In genomic region chr15:86129036-86129435, GRCm38 (mm10) we compare ENCODE assay signal across 20 mouse cellular contexts.
"Had no signal": no experiment of that assay in that cellular context is flagged by ENCODE, and none has a peak within 500 bp of the region (broad histone marks: within the 10 kb centered on the region; RNA-seq: fewer than 3 reads in every experiment).

No protein-coding gene starts in this region.

- H3K9ac ChIP-seq: limb, embryonic 15.5 days; liver, embryonic 14.5 days; liver, postnatal 0 days; lung, embryonic 14.5 days; midbrain, embryonic 12.5 days; neural tube, embryonic 12.5 days had no signal

- H3K27me3 ChIP-seq: limb, embryonic 12.5 days; limb, embryonic 15.5 days; midbrain, embryonic 12.5 days; neural tube, embryonic 12.5 days had no signal

- ATAC-seq: liver, postnatal 0 days; lung, postnatal 0 days; midbrain, embryonic 16.5 days had no signal

- H3K4me2 ChIP-seq: limb, embryonic 12.5 days; limb, embryonic 15.5 days; liver, embryonic 11.5 days; lung, embryonic 14.5 days; midbrain, embryonic 12.5 days; neural tube, embryonic 12.5 days had no signal

- H3K9me3 ChIP-seq: limb, embryonic 12.5 days; limb, embryonic 15.5 days; midbrain, embryonic 12.5 days; neural tube, embryonic 12.5 days had no signal

- H3K4me1 ChIP-seq: limb, embryonic 12.5 days; limb, embryonic 15.5 days had no signal

- DNase-seq: kidney, adult 9 months; kidney, postnatal 14 days; kidney, postnatal 4 days; left cerebral cortex, postnatal 4 days; liver, postnatal 0 days; lung, embryonic 14.5 days; right cerebral cortex, adult 18-20 months; right cerebral cortex, postnatal 25 days; spleen, adult 18-20 months; thymus, adult 18-20 months; thymus, postnatal 36 days had no signal

- H3K4me3 ChIP-seq: limb, embryonic 12.5 days; limb, embryonic 15.5 days; midbrain, embryonic 12.5 days; neural tube, embryonic 12.5 days had no signal

- H3K27ac ChIP-seq: limb, embryonic 12.5 days; limb, embryonic 15.5 days; liver, embryonic 14.5 days; macrophage; midbrain, embryonic 12.5 days; neural tube, embryonic 12.5 days had no signal
